Mouse (Mus musculus) CD4-positive, CD25-positive, alpha-beta regulatory T cell (primary cell): ENCODE measurements around the gene Olfr1311. TPM values are rescaled to one million over a fixed set of nuclear protein-coding genes. Genes with fewer than 3 reads are reported as not detected.

ENCODE experiments used
- polyA plus RNA-seq: library from polyadenylated mRNA; unstranded; fragments of 100-300 nt; shearing (Covaris generic); gene quantifications from one replicate; pipeline ENCODE4 v1.2.1, GENCODE M21; 2017

The Olfr1311 gene
- polyA plus RNA-seq: not detected

GRCm38 (mm10) chr2:112024312-112024711 is at the start of gene Olfr1311:
Gene Olfr1311, minus strand, starts transcription at chr2:112024412.

GRCm38 (mm10) chr2:112050138-112050537 is 25.9 kb upstream of the Olfr1311 start, which contains the start of gene Olfr1312:
Gene Olfr1312, minus strand, starts transcription at chr2:112050238.

GRCm38 (mm10) chr2:112012608-112013007 is 11.6 kb downstream of the Olfr1311 start, which contains the start of gene Olfr1310:
Gene Olfr1310, minus strand, starts transcription at chr2:112012708.

GRCm38 (mm10) chr2:111990181-111990580 is 34.0 kb downstream of the Olfr1311 start, which contains the start of gene Olfr1309:
Gene Olfr1309, minus strand, starts transcription at chr2:111990281.

Other genes starting within 250 kb of the Olfr1311 start
- gene Olfr1302, start 247.0 kb downstream of the Olfr1311 start, polyA plus RNA-seq: not detected
- not detected for gene Olfr1303, start 204.1 kb downstream of the Olfr1311 start, polyA plus RNA-seq
- not detected for gene Olfr1305, start 147.3 kb downstream of the Olfr1311 start, polyA plus RNA-seq
- not detected for gene Olfr1306, start 108.1 kb downstream of the Olfr1311 start, polyA plus RNA-seq
- gene Olfr1307, start 75.0 kb downstream of the Olfr1311 start, polyA plus RNA-seq: 0.04 TPM
- gene Olfr1308, start 59.5 kb downstream of the Olfr1311 start, polyA plus RNA-seq: not detected
- not detected for gene Olfr1309, start 34.1 kb downstream of the Olfr1311 start, polyA plus RNA-seq
- not detected for gene Olfr1310, start 11.7 kb downstream of the Olfr1311 start, polyA plus RNA-seq
- gene Olfr1312, start 25.8 kb upstream of the Olfr1311 start, polyA plus RNA-seq: not detected
- not detected for gene Olfr1313, start 53.4 kb upstream of the Olfr1311 start, polyA plus RNA-seq
- not detected for gene Olfr1314, start 72.4 kb upstream of the Olfr1311 start, polyA plus RNA-seq
- gene Olfr1315-ps1, start 91.0 kb upstream of the Olfr1311 start, polyA plus RNA-seq: not detected
- not detected for gene Olfr1316, start 110.6 kb upstream of the Olfr1311 start, polyA plus RNA-seq
- not detected for gene Olfr1317, start 115.9 kb upstream of the Olfr1311 start, polyA plus RNA-seq
- not detected for gene Olfr1318, start 129.8 kb upstream of the Olfr1311 start, polyA plus RNA-seq
- gene Lpcat4, start 215.1 kb upstream of the Olfr1311 start, polyA plus RNA-seq: 95.5 TPM
- gene Nutm1, start 234.9 kb upstream of the Olfr1311 start, polyA plus RNA-seq: 0.06 TPM
- 155 TPM for gene Nop10, start 237.5 kb upstream of the Olfr1311 start, polyA plus RNA-seq
- gene Slc12a6, start 241.4 kb upstream of the Olfr1311 start, polyA plus RNA-seq: 86.8 TPM
- gene Gm21985, start 241.9 kb upstream of the Olfr1311 start, polyA plus RNA-seq: not detected